Mouse (Mus musculus) ES-Bruce4 (cell line): Measurements from ENCODE around the gene Stx2.

Experiments
- CTCF ChIP-seq: IDR thresholded peaks from one replicate; pipeline ENCODE4 v1.8.1; 2011; ENCODE audit warnings: low read depth, low read length
- EP300 ChIP-seq: IDR thresholded peaks from 2 replicates; pipeline ENCODE4 v1.6.1; 2011; ENCODE audit warnings: low read depth, low read length; ENCODE audit not compliant: insufficient read depth

- TF ChIP-seq CTCF (no peak), EP300 (no peak)
These were observed 46.4 kb upstream of the Stx2 start for GRCm38 (mm10) chr5:129054675-129055284.
